Mouse (Mus musculus): ENCODE results near the gene Aff4.

GRCm38 (mm10) chr11:53330325-53330724 lies 20.3 kb upstream of the Aff4 start:
- TF ChIP-seq POLR2A (IDR thresholded peaks at IDR 0.05; ENCODE audit: low read depth, low read length) (no peak), CTCF (conservative IDR thresholded peaks at IDR 0.05; ENCODE audit: insufficient read depth, insufficient read length, low read depth, low read length) (no peak)

All from kidney, adult 2 months (tissue).